Mouse (Mus musculus) hindbrain, embryonic 16.5 days (tissue): ENCODE measurements around the gene Hist1h3g. TPM values are rescaled to one million over a fixed set of nuclear protein-coding genes. Genes with fewer than 3 reads are reported as not detected.

Experiments
- ATAC-seq: fragments of 200-750 bp; cut with Nextera tagmentation; 2 replicates; pipeline ENCODE4 v1.8.0; 2017; ENCODE audit warnings: moderate TSS enrichment, moderate library complexity
- H3K27ac ChIP-seq: fragments of 300-500 bp; sonication (generic); 2 replicates; pipeline ENCODE4 v1.5.1; 2014; ENCODE audit warnings: low read depth, mild to moderate bottlenecking, control low read depth, low read length, moderate library complexity
- H3K27me3 ChIP-seq: fragments of 300-500 bp; sonication (generic); replicated peaks from 2 replicates; pipeline ENCODE4 v1.6.1; 2014; ENCODE audit warnings: low read length; ENCODE audit not compliant: control insufficient read depth, insufficient read depth
- H3K36me3 ChIP-seq: fragments of 300-500 bp; sonication (generic); 2 replicates; pipeline ENCODE4 v1.6.1; 2014; ENCODE audit warnings: mild to moderate bottlenecking, low read length, moderate library complexity, mixed read lengths; ENCODE audit not compliant: control insufficient read depth, insufficient read depth
- H3K4me1 ChIP-seq: fragments of 300-500 bp; sonication (generic); 2 replicates; pipeline ENCODE4 v1.6.1; 2014; ENCODE audit warnings: low read depth, low read length; ENCODE audit not compliant: control insufficient read depth, insufficient read depth
- H3K4me2 ChIP-seq: fragments of 300-500 bp; sonication (generic); 2 replicates; pipeline ENCODE4 v1.6.1; 2014; ENCODE audit warnings: mild to moderate bottlenecking, low read length, control low read depth, moderate library complexity
- H3K4me3 ChIP-seq: fragments of 300-500 bp; sonication (generic); 2 replicates; pipeline ENCODE4 v1.5.1; 2014; ENCODE audit warnings: mild to moderate bottlenecking, low read length, control low read depth, moderate library complexity
- H3K9ac ChIP-seq: fragments of 300-500 bp; sonication (generic); 2 replicates; pipeline ENCODE4 v1.6.1; 2014; ENCODE audit warnings: low read depth, mild to moderate bottlenecking, control low read depth, low read length, moderate library complexity
- H3K9me3 ChIP-seq: fragments of 300-500 bp; sonication (generic); 2 replicates; pipeline ENCODE4 v1.6.1; 2014; ENCODE audit warnings: mild to moderate bottlenecking, low read length, moderate library complexity; ENCODE audit not compliant: control insufficient read depth
- WGBS: fragments of 180-500 bp; shearing (Covaris S2); extraction: QIAGEN DNeasy Blood & Tissue Kit; methylation state at CpG from one replicate; pipeline ENCODE4 v1.1.7; 2014; 5-methylcytosine and 5-hydroxymethylcytosine counted together
- polyA plus RNA-seq: library from polyadenylated mRNA; unstranded; fragments of >200 nt; fragmentation: Nextera tagmentation; extraction: Ambion mirVana; gene quantifications from 2 replicates; pipeline ENCODE4 v1.2.1, GENCODE M21; 2015

Hist1h3g gene
- polyA plus RNA-seq, 1 experiment from 2014 or later = not detected

DNA sequence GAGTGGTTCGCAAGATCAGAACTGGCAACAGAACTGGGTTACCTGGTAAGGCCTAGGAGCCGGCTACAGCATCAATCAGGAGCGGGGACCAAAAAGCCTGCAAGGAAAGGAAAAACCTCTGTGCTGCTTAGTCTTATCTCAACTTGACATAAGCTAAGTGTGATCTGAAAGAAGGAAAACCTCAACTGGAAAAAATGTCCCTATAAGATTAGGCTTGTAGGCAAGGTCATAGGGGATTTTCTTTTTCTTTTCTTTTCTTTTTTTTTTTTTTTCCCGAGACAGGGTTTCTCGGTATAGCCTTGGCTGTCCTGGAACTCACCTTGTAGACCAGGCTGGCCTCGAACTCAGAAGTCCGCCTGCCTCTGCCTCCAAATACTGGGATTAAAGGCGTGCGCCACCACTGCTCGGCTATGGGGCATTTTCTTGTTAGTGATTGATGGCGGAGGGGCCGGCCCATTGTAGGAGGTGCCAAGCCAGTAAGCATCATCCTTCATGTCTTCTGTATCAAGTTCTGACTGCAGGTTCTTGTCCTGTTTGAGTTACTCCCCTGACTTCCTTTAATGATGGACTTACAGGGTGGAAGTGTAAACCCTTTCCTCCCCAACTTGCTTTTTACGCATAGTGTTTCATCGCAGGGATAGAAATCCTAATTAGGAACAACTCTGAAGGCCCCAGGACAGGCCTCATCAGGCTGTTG lies 28.3 kb upstream of the Hist1h3g start:
- no peak overlapping the region for H3K9ac ChIP-seq
- H3K27ac ChIP-seq = no peak overlapping the region
- ATAC-seq = no peak
- H3K4me3 ChIP-seq = no peak overlapping the region
- no peaks in the 10 kb centered on the region for H3K9me3 ChIP-seq
- no peaks in the 10 kb centered on the region for H3K36me3 ChIP-seq
- H3K4me2 ChIP-seq = peak overlapping the region; percentile 35
- WGBS = 20% methylated on average over 14 of the region's 14 CpGs
- peaks cover 3% of the 10 kb centered on the region for H3K4me1 ChIP-seq
- no peaks in the 10 kb centered on the region for H3K27me3 ChIP-seq

DNA sequence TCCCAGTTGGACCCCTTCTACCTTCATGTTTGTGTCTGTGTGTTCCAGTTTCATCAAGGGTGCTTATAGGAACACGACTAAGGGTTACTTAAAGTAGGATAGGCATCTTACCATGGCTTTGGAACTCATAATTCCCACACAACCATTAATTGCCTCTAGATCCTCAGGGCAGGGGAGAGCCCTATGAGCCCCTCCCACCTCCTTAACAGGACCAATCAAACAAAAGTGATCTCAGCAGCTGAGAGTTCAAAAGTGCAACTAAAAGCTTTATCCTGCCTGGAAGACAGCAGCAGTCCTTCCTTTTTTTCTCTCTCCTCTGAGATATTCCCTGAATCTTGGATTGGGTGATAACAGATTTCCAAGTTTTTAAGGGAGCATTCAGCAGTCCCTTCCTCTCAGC lies 25.1 kb upstream of the Hist1h3g start:
- Histone ChIP-seq H3K9me3 (no peaks in the 10 kb centered on the region), H3K9ac (no peak overlapping the region), H3K4me3 (no peak overlapping the region), H3K36me3 (no peaks in the 10 kb centered on the region), H3K27me3 (no peaks in the 10 kb centered on the region), H3K27ac (no peak overlapping the region), H3K4me1 (peaks cover 3% of the 10 kb centered on the region), H3K4me2 (no peak overlapping the region)
- 41% methylated on average over 1 of the region's 1 CpGs for WGBS
- ATAC-seq = no peak

DNA sequence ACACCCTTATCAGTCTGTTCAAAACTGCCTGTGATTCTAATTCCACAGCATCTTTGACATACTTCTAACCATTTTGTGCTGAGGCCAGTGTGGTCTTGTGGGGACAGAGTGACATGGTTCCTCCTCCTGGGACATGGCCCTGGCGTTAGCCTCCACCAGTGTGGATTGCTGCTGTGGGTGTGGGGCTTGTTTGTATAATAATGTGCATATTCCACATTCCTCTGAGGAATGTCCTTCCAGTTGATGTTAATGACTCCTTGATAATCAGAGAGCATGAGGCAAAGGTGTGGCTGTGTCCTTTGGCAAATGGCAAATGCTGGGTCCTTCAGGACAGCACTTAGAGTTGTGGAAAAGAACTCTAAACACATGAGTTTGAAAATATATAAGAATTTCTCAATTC lies 21.7 kb upstream of the Hist1h3g start:
- Histone ChIP-seq H3K9me3 (no peaks in the 10 kb centered on the region), H3K4me3 (no peak overlapping the region), H3K4me1 (peaks cover 2% of the 10 kb centered on the region; the same call in 1 of the 2 replicates), H3K9ac (no peak overlapping the region), H3K27ac (no peak overlapping the region), H3K4me2 (no peak overlapping the region), H3K27me3 (no peaks in the 10 kb centered on the region), H3K36me3 (no peaks in the 10 kb centered on the region)
- WGBS = 90% methylated on average over 1 of the region's 1 CpGs
- ATAC-seq = no peak

DNA sequence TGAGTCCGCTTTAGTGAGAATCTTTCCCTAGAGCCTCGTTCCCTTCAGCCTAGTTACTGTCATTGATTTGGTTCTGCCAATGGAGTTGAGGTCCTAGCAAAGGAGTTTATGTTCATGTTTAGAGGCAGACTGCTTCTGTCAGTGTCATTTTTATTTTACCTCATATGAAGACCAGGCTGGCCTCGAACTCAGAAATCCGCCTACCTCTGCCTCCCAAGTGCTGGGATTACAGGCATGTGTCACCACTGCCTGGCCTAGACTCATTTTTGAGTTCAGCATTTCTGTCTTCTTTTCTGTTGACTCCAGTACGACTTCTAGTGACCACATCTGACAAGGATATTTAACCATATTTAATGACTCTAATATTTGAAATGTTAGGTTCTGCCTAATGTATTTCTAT lies 19.9 kb upstream of the Hist1h3g start:
- ATAC-seq = no peak
- Histone ChIP-seq H3K9me3 (no peaks in the 10 kb centered on the region), H3K9ac (no peak overlapping the region), H3K4me1 (peaks cover 2% of the 10 kb centered on the region; the same call in 1 of the 2 replicates), H3K4me2 (no peak overlapping the region), H3K4me3 (no peak overlapping the region), H3K27ac (no peak overlapping the region), H3K36me3 (no peaks in the 10 kb centered on the region), H3K27me3 (no peaks in the 10 kb centered on the region)
- WGBS = 77% methylated on average over 5 of the region's 5 CpGs

DNA sequence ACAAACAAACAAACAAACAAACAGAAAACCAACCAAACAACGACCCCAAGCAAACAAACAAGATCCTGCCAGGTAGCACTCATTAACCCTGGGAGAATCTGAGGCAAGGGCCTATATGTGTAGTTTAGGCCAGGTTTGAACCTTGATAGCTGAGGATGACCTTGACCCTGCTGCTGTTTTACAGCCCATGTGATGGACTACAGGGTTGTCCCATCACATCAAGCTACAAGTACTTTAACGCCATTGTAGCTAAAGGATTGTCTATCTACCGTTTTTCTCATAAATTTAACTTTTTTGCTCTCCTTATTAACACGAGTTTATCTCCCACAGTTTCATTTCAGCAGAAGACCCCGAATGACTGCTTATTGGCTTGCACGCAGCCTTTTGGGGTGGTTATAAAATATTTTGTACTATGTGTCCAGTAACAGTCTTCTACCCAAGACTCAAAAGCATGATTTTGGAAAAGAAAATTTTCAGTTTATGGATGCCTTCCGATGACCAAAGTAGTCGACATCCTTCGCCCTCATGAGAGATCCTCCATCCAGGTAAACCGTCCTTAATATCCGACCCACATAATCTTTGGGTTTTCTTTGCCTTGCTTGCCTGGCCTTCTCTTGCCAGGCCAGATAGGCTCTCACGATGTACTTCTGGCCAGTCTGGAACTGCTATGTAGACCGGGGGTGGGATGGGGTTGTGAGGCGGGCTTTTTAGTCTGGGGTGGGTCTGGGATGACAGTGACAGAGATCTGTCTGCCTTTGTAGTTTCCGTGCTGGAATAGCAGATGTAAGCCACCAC lies 19.2 kb upstream of the Hist1h3g start:
- no peak for ATAC-seq
- no peaks in the 10 kb centered on the region for H3K27me3 ChIP-seq
- peak overlapping the region; percentile 45 for H3K4me3 ChIP-seq
- no peaks in the 10 kb centered on the region for H3K9me3 ChIP-seq
- no peaks in the 10 kb centered on the region for H3K36me3 ChIP-seq
- H3K27ac ChIP-seq = no peak overlapping the region
- peak overlapping the region; percentile 54 for H3K9ac ChIP-seq
- WGBS = 56% methylated on average over 15 of the region's 15 CpGs
- H3K4me2 ChIP-seq = peak overlapping the region; percentile 79
- H3K4me1 ChIP-seq = peaks cover 2% of the 10 kb centered on the region; the same call in 1 of the 2 replicates

DNA sequence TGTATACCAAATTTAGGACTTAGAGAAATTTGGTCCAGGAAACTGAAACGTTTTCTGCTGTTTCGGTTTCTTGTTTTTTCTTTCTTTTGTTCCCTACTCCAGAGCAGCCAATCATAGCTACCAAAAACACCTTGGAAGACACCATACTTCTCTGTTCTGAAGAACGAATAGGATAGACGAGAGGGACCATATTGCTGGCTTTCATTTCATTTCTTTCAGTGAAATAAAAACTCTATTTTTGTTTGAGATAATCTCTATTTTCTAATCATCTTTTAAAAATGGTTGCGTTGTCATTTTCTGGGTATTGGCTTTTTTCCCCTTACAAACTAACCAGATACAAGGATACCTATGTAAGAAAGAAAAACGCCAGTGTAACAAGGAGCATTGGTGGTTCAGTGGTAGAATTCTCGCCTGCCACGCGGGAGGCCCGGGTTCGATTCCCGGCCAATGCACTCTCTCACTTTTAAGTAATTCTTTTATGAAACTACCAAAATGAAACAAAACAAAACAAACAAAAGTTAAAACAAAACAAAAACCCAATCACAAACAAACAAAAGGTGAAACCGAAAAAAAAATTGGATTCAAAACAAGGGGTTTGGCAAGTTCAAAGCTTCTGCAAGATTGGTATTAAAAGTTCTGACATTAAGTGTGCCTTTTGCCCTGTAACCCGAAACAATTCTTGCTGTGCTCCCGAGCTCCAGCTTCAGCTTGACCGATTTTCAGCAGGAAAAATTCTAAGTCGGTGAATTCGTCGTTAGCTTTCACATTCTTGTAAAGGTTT lies 18.2 kb upstream of the Hist1h3g start:
- peak overlapping the region; percentile 78 for H3K4me2 ChIP-seq
- WGBS = 1% methylated on average over 19 of the region's 19 CpGs
- H3K9me3 ChIP-seq = no peaks in the 10 kb centered on the region
- H3K27ac ChIP-seq = peak overlapping the region; percentile 64; the same call in 1 of the 2 replicates
- peak overlapping the region; percentile 47; the same call in 1 of the 2 replicates for H3K9ac ChIP-seq
- peak; percentile 70; the same call in 1 of the 2 replicates for ATAC-seq
- peaks cover 2% of the 10 kb centered on the region; the same call in 1 of the 2 replicates for H3K4me1 ChIP-seq
- H3K27me3 ChIP-seq = no peaks in the 10 kb centered on the region
- no peaks in the 10 kb centered on the region for H3K36me3 ChIP-seq
- peak overlapping the region; percentile 45 for H3K4me3 ChIP-seq

DNA sequence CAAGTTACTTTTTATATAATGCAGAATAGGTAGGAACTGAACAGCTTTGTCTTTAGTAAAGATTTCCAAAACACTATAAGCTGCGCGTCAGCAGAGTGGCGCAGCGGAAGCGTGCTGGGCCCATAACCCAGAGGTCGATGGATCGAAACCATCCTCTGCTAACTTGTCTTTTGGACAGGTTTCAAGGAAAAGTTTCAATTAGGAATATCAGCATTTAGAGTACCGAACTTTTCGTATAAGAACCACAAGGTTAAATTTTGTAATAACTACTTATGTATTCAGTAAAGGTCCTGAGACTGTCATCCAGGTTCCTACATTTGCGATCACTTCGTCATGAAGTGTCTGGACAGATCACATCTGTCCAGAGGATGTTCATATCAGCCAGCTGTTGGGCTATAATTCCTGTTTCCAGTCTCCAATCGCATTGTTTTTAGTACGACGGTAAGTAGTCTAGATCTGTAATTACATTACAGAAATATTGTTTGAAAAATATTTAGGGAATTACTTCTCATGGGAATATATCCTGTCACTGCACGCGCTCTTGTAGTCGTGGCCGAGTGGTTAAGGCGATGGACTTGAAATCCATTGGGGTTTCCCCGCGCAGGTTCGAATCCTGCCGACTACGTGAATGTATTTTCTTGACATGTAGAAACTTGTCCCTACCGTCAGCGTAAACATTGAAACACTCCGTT lies 17.5 kb upstream of the Hist1h3g start:
- Histone ChIP-seq H3K27ac (peak overlapping the region; percentile 64; the same call in 1 of the 2 replicates), H3K4me2 (peak overlapping the region; percentile 78), H3K9me3 (no peaks in the 10 kb centered on the region), H3K36me3 (no peaks in the 10 kb centered on the region), H3K4me1 (peaks cover 2% of the 10 kb centered on the region; the same call in 1 of the 2 replicates), H3K9ac (peak overlapping the region; percentile 47), H3K27me3 (no peaks in the 10 kb centered on the region), H3K4me3 (peak overlapping the region; percentile 45)
- WGBS = under 1% methylated on average over 27 of the region's 27 CpGs
- peak; percentile 88 for ATAC-seq

DNA sequence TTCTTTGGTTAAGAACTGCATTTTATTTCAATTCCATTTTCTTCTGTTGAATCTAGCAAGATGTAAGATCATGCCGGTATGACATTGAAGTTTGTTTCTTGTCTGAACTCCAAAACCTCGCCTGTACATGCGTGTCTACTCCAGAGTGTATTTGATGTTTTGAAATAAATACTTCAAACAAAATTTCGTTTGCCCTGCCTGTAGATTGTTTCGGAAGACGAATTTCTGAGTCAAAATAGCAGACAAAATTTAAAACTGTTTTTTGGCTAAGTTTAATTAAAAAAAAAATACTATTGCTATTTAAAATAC lies 17.0 kb upstream of the Hist1h3g start:
- H3K36me3 ChIP-seq = no peaks in the 10 kb centered on the region
- peaks cover 2% of the 10 kb centered on the region; the same call in 1 of the 2 replicates for H3K4me1 ChIP-seq
- no peak overlapping the region for H3K27ac ChIP-seq
- peak overlapping the region; percentile 27; the same call in 1 of the 2 replicates for H3K9ac ChIP-seq
- H3K27me3 ChIP-seq = no peaks in the 10 kb centered on the region
- H3K4me2 ChIP-seq = peak overlapping the region; percentile 78
- ATAC-seq = no peak
- H3K9me3 ChIP-seq = no peaks in the 10 kb centered on the region
- peak overlapping the region; percentile 45 for H3K4me3 ChIP-seq
- 0% methylated on average over 6 of the region's 6 CpGs for WGBS
